Comparison of ENCODE assay signal across 20 mouse cellular contexts in the genomic region with DNA sequence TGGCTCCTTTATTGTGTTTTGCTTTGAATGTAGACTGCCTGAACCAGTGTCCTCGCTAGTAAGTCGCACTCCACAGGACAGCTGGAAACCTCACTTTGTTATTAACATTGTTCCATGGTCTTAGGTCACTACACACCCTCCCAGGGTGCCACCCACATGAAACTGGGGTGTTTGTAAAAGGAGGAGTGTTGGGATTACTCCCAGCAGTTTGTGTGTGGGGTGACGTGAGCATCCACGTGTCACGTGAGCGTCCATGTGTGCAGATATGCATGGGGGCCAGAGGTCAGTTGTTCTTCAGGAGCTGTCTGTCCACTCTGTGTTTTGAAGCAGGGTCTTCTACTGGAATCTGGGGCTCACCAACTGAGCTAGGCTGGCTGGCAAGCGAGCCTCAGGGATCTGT. TPM values are rescaled to one million over a fixed set of nuclear protein-coding genes. Genes with fewer than 3 reads are reported as not detected.
A peak's percentile ranks its signal among the peaks of the same experiment; 100 is the strongest.
DNase-seq lines count a peak whose midpoint lies in the region; ATAC-seq and TF ChIP-seq lines count a peak whose summit lies in the region.
"Had no signal": no experiment of that assay in that cellular context is flagged by ENCODE, and none has a peak within 500 bp of the region (broad histone marks: within the 10 kb centered on the region; RNA-seq: fewer than 3 reads in every experiment).

No protein-coding gene starts in this region.

- WGBS in hindbrain, embryonic 10.5 days = 48% methylated on average over 7 of the region's 7 CpGs
- 38% methylated on average over 7 of the region's 7 CpGs for WGBS in hindbrain, postnatal 0 days
- WGBS in midbrain, embryonic 10.5 days = 73% methylated on average over 7 of the region's 7 CpGs
- WGBS in midbrain, postnatal 0 days = 71% methylated on average over 7 of the region's 7 CpGs

- no peaks in the 10 kb centered on the region for H3K9me3 ChIP-seq in hindbrain, embryonic 10.5 days
- H3K9me3 ChIP-seq in hindbrain, postnatal 0 days (ENCODE audit: low read length) = no peaks in the 10 kb centered on the region
- H3K9me3 ChIP-seq in midbrain, embryonic 10.5 days (replicated peaks) = no peaks in the 10 kb centered on the region
- no peaks in the 10 kb centered on the region for H3K9me3 ChIP-seq in midbrain, postnatal 0 days (ENCODE audit: low read length)
- H3K9me3 ChIP-seq: embryonic facial prominence, embryonic 12.5 days; hindbrain, embryonic 15.5 days; limb, embryonic 13.5 days; megakaryocyte, embryonic 14.5 days had no signal

- no peak for ATAC-seq in hindbrain, postnatal 0 days
- ATAC-seq in midbrain, postnatal 0 days (ENCODE audit: low FRiP score) = no peak
- ATAC-seq: activated CD4-positive, CD25-positive, alpha-beta regulatory T cell, adult 4 months; forebrain, embryonic 16.5 days; intestine, postnatal 0 days; midbrain, embryonic 16.5 days; Patski had no signal

- H3K27me3 ChIP-seq in hindbrain, embryonic 10.5 days (ENCODE audit: insufficient read depth, poor library complexity, severe bottlenecking) = no peaks in the 10 kb centered on the region
- no peaks in the 10 kb centered on the region for H3K27me3 ChIP-seq in hindbrain, postnatal 0 days (ENCODE audit: insufficient read depth, low read length)
- H3K27me3 ChIP-seq in midbrain, embryonic 10.5 days (ENCODE audit: low read depth, poor library complexity, severe bottlenecking) = no peaks in the 10 kb centered on the region
- no peaks in the 10 kb centered on the region for H3K27me3 ChIP-seq in midbrain, postnatal 0 days (ENCODE audit: insufficient read depth, low read length)
- H3K27me3 ChIP-seq: embryonic facial prominence, embryonic 12.5 days; hindbrain, embryonic 15.5 days; limb, embryonic 13.5 days; Patski had no signal

- H3K36me3 ChIP-seq in hindbrain, embryonic 10.5 days = no peaks in the 10 kb centered on the region
- no peaks in the 10 kb centered on the region for H3K36me3 ChIP-seq in hindbrain, postnatal 0 days (ENCODE audit: insufficient read depth, low read length)
- no peaks in the 10 kb centered on the region for H3K36me3 ChIP-seq in midbrain, embryonic 10.5 days
- no peaks in the 10 kb centered on the region for H3K36me3 ChIP-seq in midbrain, postnatal 0 days (ENCODE audit: insufficient read depth, low read length)
- H3K36me3 ChIP-seq: embryonic facial prominence, embryonic 12.5 days; hindbrain, embryonic 15.5 days; limb, embryonic 13.5 days had no signal

- no peak overlapping the region for H3K4me3 ChIP-seq in hindbrain, embryonic 10.5 days
- no peak overlapping the region for H3K4me3 ChIP-seq in hindbrain, postnatal 0 days (ENCODE audit: low read length)
- no peak overlapping the region for H3K4me3 ChIP-seq in midbrain, embryonic 10.5 days
- no peak overlapping the region for H3K4me3 ChIP-seq in midbrain, postnatal 0 days (ENCODE audit: low read depth, low read length)
- H3K4me3 ChIP-seq in layer of hippocampus, adult 2 months = no peak overlapping the region
- H3K4me3 ChIP-seq: embryonic facial prominence, embryonic 12.5 days; hindbrain, embryonic 15.5 days; limb, embryonic 13.5 days; megakaryocyte, embryonic 14.5 days had no signal

- peak; percentile 22 for DNase-seq in hindbrain, embryonic 10.5 days (ENCODE audit: low spot score)
- no peak for DNase-seq in hindbrain, postnatal 0 days (ENCODE audit: low spot score)
- DNase-seq in midbrain, embryonic 10.5 days (ENCODE audit: low spot score) = no peak
- no peak for DNase-seq in midbrain, postnatal 0 days (ENCODE audit: low spot score)
- DNase-seq in lung, postnatal 25 days (ENCODE audit: low spot score) = peak; percentile 28
- no peak for DNase-seq in layer of hippocampus, adult 11-12 months (ENCODE audit: low spot score)
- DNase-seq in layer of hippocampus, adult 2 months (ENCODE audit: low spot score in 2 of 2) = no peak
- DNase-seq: adrenal gland, postnatal 25 days; cerebellum, adult 2 months; lung, embryonic 14.5 days; right cerebral cortex, adult 18-20 months had no signal

- no peak overlapping the region for H3K9ac ChIP-seq in hindbrain, postnatal 0 days (replicated peaks; ENCODE audit: low read length)
- no peak overlapping the region for H3K9ac ChIP-seq in midbrain, postnatal 0 days (replicated peaks; ENCODE audit: low read length, poor library complexity, severe bottlenecking)
- H3K9ac ChIP-seq: embryonic facial prominence, embryonic 12.5 days; hindbrain, embryonic 15.5 days; limb, embryonic 13.5 days; lung, embryonic 14.5 days had no signal

- no peak for TF ChIP-seq CTCF in hindbrain, postnatal 0 days (IDR thresholded peaks at IDR 0.05; ENCODE audit: low read depth)
- no peak for TF ChIP-seq CTCF in midbrain, postnatal 0 days (IDR thresholded peaks at IDR 0.05)
- no peak for TF ChIP-seq CTCF in layer of hippocampus, adult 2 months (conservative IDR thresholded peaks at IDR 0.05)

- H3K27ac ChIP-seq in hindbrain, embryonic 10.5 days = peak overlapping the region; percentile 78
- no peak overlapping the region for H3K27ac ChIP-seq in hindbrain, postnatal 0 days
- peak overlapping the region; percentile 63; the same call in 1 of the 2 replicates for H3K27ac ChIP-seq in midbrain, embryonic 10.5 days (replicated peaks)
- H3K27ac ChIP-seq in midbrain, postnatal 0 days (ENCODE audit: low read depth, low read length) = no peak overlapping the region
- H3K27ac ChIP-seq in layer of hippocampus, adult 2 months = no peak overlapping the region
- H3K27ac ChIP-seq: embryonic facial prominence, embryonic 12.5 days; hindbrain, embryonic 15.5 days; limb, embryonic 13.5 days had no signal

- H3K4me1 ChIP-seq in hindbrain, embryonic 10.5 days (replicated peaks) = peaks cover 39% of the 10 kb centered on the region
- H3K4me1 ChIP-seq in hindbrain, postnatal 0 days (ENCODE audit: insufficient read depth, low read length) = no peaks in the 10 kb centered on the region
- H3K4me1 ChIP-seq in midbrain, embryonic 10.5 days = peaks cover 40% of the 10 kb centered on the region
- H3K4me1 ChIP-seq in midbrain, postnatal 0 days (ENCODE audit: insufficient read depth, low read length) = no peaks in the 10 kb centered on the region
- H3K4me1 ChIP-seq: hindbrain, embryonic 15.5 days had no signal

- H3K4me2 ChIP-seq in hindbrain, postnatal 0 days (ENCODE audit: low read depth, low read length) = no peak overlapping the region
- no peak overlapping the region for H3K4me2 ChIP-seq in midbrain, postnatal 0 days (ENCODE audit: low read depth, low read length, poor library complexity, severe bottlenecking)
- H3K4me2 ChIP-seq: embryonic facial prominence, embryonic 12.5 days; hindbrain, embryonic 15.5 days; limb, embryonic 13.5 days; lung, embryonic 14.5 days had no signal

RNA-seq across cellular contexts. Expression of a gene that starts 48.2 kb away (rescaled TPM):
- 9.1 TPM in 2 replicates for polyA plus RNA-seq in hindbrain, embryonic 10.5 days (2016; fragmentation: Nextera tagmentation; extraction: Ambion mirVana)
- 3.8 and 4.7 TPM in 2 replicates for total RNA-seq in hindbrain, postnatal 0 days (2014; rRNA removed)
- polyA plus RNA-seq in hindbrain, postnatal 0 days (2015; fragmentation: Nextera tagmentation; extraction: Ambion mirVana) = 11.1 and 12.8 TPM in 2 replicates
- polyA plus RNA-seq in midbrain, embryonic 10.5 days (2016; fragmentation: Nextera tagmentation; extraction: Ambion mirVana) = 7.4 and 8.6 TPM in 2 replicates
- total RNA-seq in midbrain, postnatal 0 days (2014; rRNA removed) = 3.3 and 4.0 TPM in 2 replicates
- polyA plus RNA-seq in midbrain, postnatal 0 days (2015; fragmentation: Nextera tagmentation; extraction: Ambion mirVana) = 9.5 and 9.7 TPM in 2 replicates
- total RNA-seq in layer of hippocampus, adult 2 months (2021) = 10 to 100 TPM; 54.6 to 62.0 TPM

Comparison
In these comparisons a context has a peak if more than half of its experiments do, and no peak if none do; other contexts are left out.
1. DNase-seq: peak in hindbrain, embryonic 10.5 days (single experiment) and lung, postnatal 25 days (single experiment); none in hindbrain, postnatal 0 days (single experiment), midbrain, embryonic 10.5 days (single experiment), midbrain, postnatal 0 days (single experiment), layer of hippocampus, adult 11-12 months (single experiment) and layer of hippocampus, adult 2 months (0 of 2).
2. H3K27ac ChIP-seq: peak in hindbrain, embryonic 10.5 days (single experiment) and midbrain, embryonic 10.5 days (single experiment); none in hindbrain, postnatal 0 days (single experiment), midbrain, postnatal 0 days (single experiment) and layer of hippocampus, adult 2 months (single experiment).